Mouse (Mus musculus) megakaryocyte, embryonic 14.5 days (primary cell): Measurements from ENCODE around the gene Lct. TPM values are rescaled to one million over a fixed set of nuclear protein-coding genes. Genes with fewer than 3 reads are reported as not detected.

Experiments used
- H3K27me3 ChIP-seq: replicated peaks from 2 replicates; pipeline ENCODE3; 2012; ENCODE audit warnings: inconsistent platforms
- H3K36me3 ChIP-seq: replicated peaks from 2 replicates; pipeline ENCODE3; 2012; ENCODE audit warnings: low read length, inconsistent platforms, mixed read lengths
- H3K4me1 ChIP-seq: 2 replicates; pipeline ENCODE4 v1.6.1; 2012; ENCODE audit warnings: inconsistent platforms
- H3K4me3 ChIP-seq: replicated peaks from 2 replicates; pipeline ENCODE3; 2012; ENCODE audit warnings: moderate library complexity, mild to moderate bottlenecking, inconsistent platforms
- H3K9me3 ChIP-seq: 2 replicates; pipeline ENCODE4 v1.6.1; 2012; ENCODE audit warnings: inconsistent platforms
- FLI1 ChIP-seq: IDR thresholded peaks from 2 replicates; pipeline ENCODE4 v1.6.1; 2012; ENCODE audit warnings: low read length, inconsistent platforms, mixed read lengths
- GATA1 ChIP-seq: IDR thresholded peaks from 3 replicates; pipeline ENCODE4 v1.6.1; 2012; ENCODE audit warnings: mixed read lengths, low read length, inconsistent platforms, borderline replicate concordance
- polyA plus RNA-seq: library from polyadenylated mRNA; stranded (reverse); fragments of >175 nt; gene quantifications from 2 replicates; pipeline ENCODE4 v1.2.3, GENCODE M21; 2012; ENCODE audit warnings: low replicate concordance; ENCODE audit not compliant: insufficient read depth

The Lct gene
- polyA plus RNA-seq, result not detected in 2 replicates

- no peak within 1 kb of the TSS for H3K4me3 ChIP-seq
- peaks cover 33% of the 10 kb centered on the region for H3K4me1 ChIP-seq
- no peaks in the 10 kb centered on the region for H3K27me3 ChIP-seq
- H3K36me3 ChIP-seq, result peaks cover 78% of the 10 kb centered on the region
- no peak for TF ChIP-seq GATA1
- no peak for TF ChIP-seq FLI1
- no peaks in the 10 kb centered on the region for H3K9me3 ChIP-seq
Observed at GRCm38 (mm10) chr1:128328218-128328617, at the start of gene Lct. TSS of gene Lct (minus strand) at chr1:128328318.

GRCm38 (mm10) chr1:128376841-128377240 lies 48.7 kb upstream of the Lct start:
- Histone ChIP-seq H3K4me1 (no peaks in the 10 kb centered on the region), H3K27me3 (no peaks in the 10 kb centered on the region), H3K36me3 (peaks cover 96% of the 10 kb centered on the region), H3K4me3 (no peak overlapping the region), H3K9me3 (no peaks in the 10 kb centered on the region)
- TF ChIP-seq GATA1, result no peak

GRCm38 (mm10) chr1:128372143-128372860 lies 44.2 kb upstream of the Lct start:
- H3K9me3 ChIP-seq, result no peaks in the 10 kb centered on the region
- peaks cover 91% of the 10 kb centered on the region for H3K36me3 ChIP-seq
- H3K27me3 ChIP-seq, result no peaks in the 10 kb centered on the region
- peaks cover 6% of the 10 kb centered on the region; the same call in 1 of the 2 replicates for H3K4me1 ChIP-seq
- TF ChIP-seq GATA1, result no peak
- no peak for TF ChIP-seq FLI1
- no peak overlapping the region for H3K4me3 ChIP-seq

- TF ChIP-seq FLI1 (no peak), GATA1 (no peak)
- Histone ChIP-seq H3K4me1 (peaks cover 6% of the 10 kb centered on the region; the same call in 1 of the 2 replicates), H3K4me3 (no peak overlapping the region), H3K27me3 (no peaks in the 10 kb centered on the region), H3K9me3 (no peaks in the 10 kb centered on the region), H3K36me3 (peaks cover 90% of the 10 kb centered on the region)
Observed at GRCm38 (mm10) chr1:128368732-128369441, 40.8 kb upstream of the Lct start.

GRCm38 (mm10) chr1:128360601-128361000 lies 32.5 kb upstream of the Lct start:
- no peaks in the 10 kb centered on the region for H3K27me3 ChIP-seq
- peaks cover 52% of the 10 kb centered on the region for H3K36me3 ChIP-seq
- no peak for TF ChIP-seq FLI1
- no peak overlapping the region for H3K4me3 ChIP-seq
- peaks cover 44% of the 10 kb centered on the region for H3K4me1 ChIP-seq
- no peaks in the 10 kb centered on the region for H3K9me3 ChIP-seq

DNA sequence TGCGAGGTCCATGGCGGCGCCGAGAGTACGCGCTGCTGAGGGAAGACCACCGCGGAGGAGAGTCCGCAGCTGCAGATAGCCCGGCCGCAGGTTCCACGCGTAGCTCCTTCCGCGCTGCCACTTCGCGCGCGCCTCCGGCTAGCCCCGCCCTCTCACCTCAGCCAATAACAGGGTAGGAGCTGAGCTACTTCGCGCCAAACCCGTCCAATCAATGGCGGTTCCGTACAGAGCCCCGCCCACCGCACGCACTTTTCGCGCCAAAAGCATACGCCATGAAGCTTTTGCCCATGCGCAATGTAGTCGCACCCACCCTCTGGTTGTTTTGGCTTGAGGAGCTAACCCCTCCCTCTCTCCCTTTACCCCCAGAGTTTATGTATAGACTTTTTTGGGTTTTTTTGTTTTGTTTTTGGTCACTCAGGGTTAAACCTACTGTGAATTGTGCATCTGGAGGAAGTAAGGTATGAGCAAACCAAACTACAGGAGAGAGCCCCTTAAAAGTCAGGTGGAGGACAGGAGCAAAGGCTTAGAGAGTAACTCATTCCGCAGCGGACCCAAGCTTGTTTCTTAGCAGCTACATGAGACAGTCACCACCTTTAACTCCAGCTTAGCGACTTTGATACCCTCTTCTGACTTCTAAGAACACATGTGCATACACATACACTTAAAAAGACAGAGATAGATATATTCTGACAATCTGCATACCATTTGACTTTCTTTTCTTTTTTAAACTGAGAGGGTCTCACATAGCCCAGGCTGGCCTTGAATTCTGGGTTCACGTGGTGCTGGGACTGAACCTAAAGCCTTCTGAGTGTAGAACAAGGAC lies 31.6 kb upstream of the Lct start, which contains the start of gene Mcm6:
TSS of gene Mcm6 (minus strand) at position 111 of the 823 bp plus-strand sequence.
- TF ChIP-seq GATA1, result no peak
- peak; percentile 17; the same call in 1 of the 2 replicates for TF ChIP-seq FLI1
- Histone ChIP-seq H3K9me3 (no peaks in the 10 kb centered on the region), H3K36me3 (peaks cover 54% of the 10 kb centered on the region), H3K4me3 (peak within 1 kb of the TSS; percentile 95), H3K4me1 (peaks cover 48% of the 10 kb centered on the region), H3K27me3 (no peaks in the 10 kb centered on the region)

DNA sequence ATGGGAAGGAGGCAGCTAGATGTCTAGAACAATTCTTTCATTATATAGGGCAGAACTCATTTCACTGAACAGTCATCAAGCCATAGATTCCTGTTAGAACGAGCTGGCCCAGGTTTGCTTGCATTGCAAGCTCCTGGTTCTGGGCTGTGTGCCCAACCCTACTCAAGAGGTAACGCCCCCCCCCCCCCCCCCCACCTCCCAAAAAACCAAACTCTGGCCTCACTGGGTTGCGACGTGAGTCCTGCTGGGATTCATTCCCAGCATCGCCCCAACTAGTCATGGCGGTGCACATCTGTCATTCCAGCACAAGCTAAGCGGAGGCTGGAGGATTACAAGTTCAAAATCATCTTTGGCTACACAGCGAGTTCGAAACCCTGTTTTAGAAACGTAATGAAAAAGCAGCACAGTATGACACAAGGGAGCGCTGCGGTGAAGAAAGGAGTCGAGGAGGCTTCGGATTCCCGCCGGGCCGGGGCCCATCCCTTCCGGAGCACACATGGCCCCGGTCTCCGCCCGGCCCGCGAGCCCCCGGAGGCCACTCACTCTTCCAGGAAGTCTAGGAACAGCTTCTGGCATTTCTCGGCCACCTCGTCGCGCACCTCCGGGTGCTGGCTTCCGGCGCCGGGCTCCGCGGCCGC lies 30.9 kb upstream of the Lct start:
- no peaks in the 10 kb centered on the region for H3K27me3 ChIP-seq

DNA sequence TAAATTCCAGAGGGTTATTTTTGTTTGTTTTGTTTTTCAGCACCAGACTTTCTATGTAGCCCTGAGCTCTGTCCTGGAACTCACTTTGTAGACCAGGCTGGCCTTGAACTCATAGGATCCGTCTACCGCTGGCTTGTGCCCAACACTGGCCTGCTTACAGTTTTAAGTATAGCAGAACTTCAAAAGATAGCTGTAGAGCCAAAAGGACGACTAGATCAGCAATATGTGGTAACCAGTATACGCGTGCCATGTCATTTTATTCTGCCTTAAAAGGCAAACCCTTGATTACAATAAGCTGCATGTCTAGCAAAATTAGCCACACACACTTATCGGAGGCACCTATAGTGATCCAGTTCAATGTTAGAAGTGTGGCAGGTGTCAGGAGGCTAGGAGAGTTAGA lies 30.2 kb upstream of the Lct start:
- peak overlapping the region; percentile 95 for H3K4me3 ChIP-seq
- no peak for TF ChIP-seq FLI1
- no peak for TF ChIP-seq GATA1
- H3K36me3 ChIP-seq, result peaks cover 56% of the 10 kb centered on the region
- no peaks in the 10 kb centered on the region for H3K27me3 ChIP-seq
- peaks cover 48% of the 10 kb centered on the region for H3K4me1 ChIP-seq
- no peaks in the 10 kb centered on the region for H3K9me3 ChIP-seq

More for the DNA sequence above, 30.9 kb upstream of the Lct start:
- H3K9me3 ChIP-seq, result no peaks in the 10 kb centered on the region
- H3K4me1 ChIP-seq, result peaks cover 48% of the 10 kb centered on the region
- H3K36me3 ChIP-seq, result peaks cover 56% of the 10 kb centered on the region
- peak overlapping the region; percentile 95 for H3K4me3 ChIP-seq
- TF ChIP-seq FLI1, result no peak
- TF ChIP-seq GATA1, result no peak

- Histone ChIP-seq H3K4me1 (peaks cover 48% of the 10 kb centered on the region), H3K4me3 (peak overlapping the region; percentile 95), H3K9me3 (no peaks in the 10 kb centered on the region), H3K36me3 (peaks cover 56% of the 10 kb centered on the region), H3K27me3 (no peaks in the 10 kb centered on the region)
- TF ChIP-seq FLI1 (no peak), GATA1 (no peak)
Observed at GRCm38 (mm10) chr1:128357452-128357851, 29.3 kb upstream of the Lct start.
